Mouse (Mus musculus): Measurements from ENCODE around the gene Gm49358.

The Gm49358 gene

DNA sequence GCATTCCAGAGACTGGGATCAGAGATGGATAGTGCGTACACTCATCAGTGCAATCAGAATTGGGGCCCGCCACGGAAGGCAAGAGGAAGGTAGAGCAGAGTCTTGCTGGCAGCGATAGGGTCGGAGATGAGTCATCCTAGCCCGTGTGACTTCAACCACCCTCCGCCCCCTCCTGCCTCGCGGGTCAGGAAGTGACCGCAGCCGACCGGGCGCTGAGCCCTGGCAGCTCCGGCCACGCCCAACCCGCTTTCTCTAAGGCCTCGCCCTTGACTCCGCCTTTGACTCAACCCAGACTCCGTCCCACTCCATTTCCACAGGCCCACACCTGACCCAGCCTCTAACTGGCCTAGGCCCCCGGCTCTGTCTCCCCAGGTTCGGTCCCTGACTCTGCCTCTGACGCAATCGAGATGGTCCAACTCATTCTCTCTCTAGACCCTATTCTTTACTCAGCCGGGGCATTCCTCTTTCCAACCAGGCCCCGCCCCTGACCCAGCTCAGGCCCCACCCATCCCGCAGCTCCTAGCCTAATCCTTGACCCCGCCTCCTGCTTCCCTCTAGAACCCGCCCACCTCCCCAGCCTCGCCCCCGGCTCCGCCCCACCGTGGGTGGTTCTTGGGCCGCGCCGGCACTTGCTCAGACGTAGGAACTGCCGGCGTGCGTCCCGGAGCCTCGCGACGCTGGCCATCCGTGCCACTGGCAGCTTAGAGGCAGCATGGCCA is 14.8 kb downstream of the Gm49358 start, which contains the start of gene Nt5dc3:
Nt5dc3 (plus strand) TSS at position 608 of the 719 bp plus-strand sequence.
- DNase-seq: peak; percentile 90

DNA sequence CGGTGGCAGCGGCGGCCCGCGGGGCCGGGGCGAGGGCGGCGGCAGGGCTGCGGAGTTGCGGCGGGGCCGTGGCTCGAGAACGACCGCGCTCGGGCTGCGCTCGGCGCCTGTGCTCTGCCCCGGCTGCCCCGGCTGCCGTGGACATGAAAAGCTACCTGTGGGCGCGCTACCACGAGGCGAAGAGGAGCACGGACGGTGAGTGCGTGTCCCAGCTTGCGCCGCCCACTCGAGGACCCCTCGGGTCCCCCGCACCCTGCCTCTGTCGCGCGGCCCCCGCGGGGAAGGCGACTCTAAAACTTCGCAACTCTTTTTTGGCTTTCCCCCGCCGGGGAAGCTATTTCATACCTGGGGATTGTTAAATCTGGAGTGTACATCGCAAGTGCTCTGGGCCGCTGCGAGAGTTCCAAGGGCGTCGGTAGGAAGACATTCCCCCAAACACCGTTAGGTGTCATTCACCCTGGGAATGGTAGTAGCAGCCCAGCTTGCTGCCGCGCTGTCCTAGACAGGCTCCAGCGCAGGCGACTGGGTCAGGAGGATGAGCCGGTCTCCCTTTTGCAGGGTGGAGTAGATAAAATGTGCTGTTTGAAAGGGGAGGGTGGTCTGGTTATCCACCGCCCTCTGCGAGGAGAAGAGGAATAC is 15.5 kb downstream of the Gm49358 start:
- DNase-seq: no peak

DNA sequence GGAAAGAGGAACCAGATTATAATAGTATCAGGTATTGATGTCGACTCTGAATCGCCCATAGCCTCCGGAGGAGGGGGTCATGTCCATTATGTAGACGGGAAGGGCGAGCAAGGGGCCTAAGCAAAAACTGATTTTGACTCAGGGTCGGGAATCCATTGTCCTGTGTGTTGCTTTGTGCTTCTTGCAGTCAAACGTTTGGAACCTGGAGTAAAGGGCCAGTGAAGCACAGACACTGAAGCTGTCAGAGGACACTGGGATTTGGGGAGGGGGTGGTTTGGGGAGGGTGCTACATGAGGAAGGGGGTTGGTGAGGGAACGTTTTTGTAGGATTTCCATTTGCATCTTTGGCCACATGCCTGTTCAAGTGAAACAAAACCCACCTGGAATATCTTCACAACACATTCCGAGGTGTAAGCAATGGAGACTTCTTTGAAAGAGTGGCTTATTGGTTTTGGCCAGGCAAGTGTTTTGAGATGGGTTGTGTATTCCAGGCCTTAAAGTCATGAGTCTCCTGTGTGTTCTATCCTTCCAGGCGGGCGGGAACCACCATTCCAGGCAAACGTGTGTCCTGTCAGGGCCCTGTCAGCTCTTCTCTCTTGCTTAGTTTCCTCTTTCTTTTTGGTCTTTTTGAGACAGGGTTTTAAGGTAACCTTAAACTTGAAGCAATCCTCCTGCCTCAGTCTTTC is 16.2 kb downstream of the Gm49358 start:
- DNase-seq: no peak

DNA sequence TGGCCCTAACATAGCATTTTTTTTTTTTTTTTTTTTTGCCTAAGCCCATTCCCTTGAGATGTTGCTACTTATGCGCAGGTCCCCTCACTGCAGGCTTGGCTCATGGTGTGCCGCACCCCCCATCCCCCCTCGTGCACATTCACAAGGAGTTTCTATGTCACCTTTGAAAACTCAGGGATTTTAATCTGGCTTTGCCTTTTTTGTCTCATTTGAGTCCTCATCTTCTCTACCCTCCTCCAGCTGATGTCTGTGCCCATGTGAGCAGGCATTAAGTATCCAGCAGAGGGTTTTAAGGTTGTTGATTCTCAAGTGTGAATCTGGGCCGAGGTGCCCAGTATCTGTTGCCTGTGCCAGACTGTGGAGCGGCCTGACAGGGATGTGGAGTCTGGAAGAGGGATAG is 17.9 kb downstream of the Gm49358 start:
- DNase-seq: no peak

DNA sequence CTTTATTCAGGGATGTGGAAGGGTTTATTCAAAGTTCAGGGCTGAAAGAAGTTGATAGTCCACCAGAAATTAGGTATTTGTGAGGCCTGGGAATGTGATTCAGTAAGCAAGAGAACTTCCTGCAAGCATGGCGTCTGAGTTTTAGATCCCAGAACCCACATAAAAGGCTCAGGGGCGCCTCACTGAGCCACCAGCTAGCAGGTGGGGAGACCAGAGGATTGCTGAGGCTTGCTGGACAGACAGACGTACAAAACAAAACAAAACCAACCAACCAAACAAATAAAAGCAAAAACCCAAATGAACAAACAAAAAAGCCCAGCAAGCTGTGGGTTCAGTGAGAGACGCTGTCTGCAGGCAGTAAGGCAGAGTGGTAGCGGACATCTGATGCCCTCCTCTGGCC is 18.9 kb downstream of the Gm49358 start:
- no peak for DNase-seq

DNA sequence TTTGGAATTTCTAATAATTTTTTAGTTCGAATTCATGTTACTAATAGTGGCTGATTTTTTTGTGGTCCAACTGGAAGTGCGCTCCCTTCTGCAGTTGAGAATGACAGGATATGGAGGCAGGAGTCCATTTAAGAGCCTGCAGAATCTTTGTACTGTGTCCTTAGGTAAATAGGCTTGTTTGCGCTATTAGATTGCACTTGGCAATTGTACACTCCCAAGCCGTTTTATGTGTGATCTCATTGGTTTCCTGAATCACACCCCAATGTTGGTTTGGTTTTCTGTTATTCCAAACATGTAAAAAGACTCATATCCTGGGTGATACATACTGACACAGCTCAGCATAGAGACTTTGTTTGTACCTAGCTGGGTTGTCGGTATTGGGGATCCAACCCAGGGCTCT is 19.8 kb downstream of the Gm49358 start:
- no peak for DNase-seq

DNA sequence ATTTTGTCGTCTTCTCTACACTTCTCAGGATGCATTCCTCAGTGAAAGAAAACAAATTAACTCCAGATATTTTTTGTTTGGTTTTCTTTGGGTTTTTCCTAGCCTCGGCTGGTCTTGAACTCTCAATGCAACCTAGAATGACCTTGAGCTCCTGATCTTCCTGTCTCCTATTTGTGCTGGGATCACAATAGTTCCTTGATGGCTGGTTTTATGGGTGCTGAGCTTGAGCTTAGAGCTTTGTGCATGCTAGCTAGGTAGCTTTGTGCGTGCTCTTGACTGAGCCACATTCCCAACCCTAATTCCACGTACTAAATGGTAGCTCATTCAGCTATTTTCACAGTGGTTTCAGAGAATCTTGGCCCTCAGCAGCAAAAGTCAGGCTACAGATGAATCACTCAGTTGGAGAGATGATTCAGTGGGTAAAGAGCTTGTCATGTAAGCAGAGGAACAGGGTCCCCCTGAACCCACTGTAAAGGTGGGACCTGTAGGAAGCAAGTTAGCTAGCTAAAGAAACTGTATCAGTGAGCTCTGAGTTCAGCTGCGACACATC is 20.4 kb downstream of the Gm49358 start:
- no peak for DNase-seq

DNA sequence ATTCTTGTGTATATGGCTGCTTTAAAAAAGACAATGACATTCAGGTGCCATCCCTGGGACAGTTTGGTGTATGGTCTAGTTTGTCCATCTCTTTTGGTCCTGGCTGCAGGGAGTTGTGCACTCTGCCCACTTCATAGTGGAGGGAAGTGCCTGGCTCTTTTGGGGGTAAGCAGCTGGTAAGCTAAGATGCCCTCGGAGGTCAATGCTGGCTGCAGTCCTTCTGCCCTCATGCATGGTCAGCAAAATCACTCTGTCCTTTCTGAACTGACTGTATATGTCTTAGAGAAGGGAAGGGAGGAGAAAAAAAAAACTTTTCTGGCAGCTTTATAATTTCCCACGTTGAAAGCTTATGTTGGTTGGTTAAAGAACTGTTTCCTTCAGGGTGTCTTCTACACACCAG is 21.6 kb downstream of the Gm49358 start:
- no peak for DNase-seq

DNA sequence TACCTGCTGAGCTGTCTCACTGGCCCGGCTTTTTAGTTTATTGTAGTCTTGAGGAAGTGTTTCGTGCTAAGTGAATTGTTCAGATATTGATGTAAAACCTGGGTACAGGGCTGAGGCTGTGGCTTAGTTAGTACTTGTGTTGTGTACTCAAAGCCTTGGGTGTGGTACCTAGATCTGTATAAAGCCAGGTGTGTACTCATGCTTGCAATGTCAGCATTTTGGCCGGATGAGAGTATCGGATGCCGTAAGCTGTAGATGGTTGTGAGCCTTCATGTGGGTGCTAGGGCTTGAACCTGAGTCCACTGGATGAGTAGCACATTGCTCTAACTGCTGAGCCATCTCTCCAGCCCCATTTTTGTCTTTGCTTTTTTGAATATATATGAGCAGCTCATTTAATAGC is 22.3 kb downstream of the Gm49358 start:
- DNase-seq: no peak

DNA sequence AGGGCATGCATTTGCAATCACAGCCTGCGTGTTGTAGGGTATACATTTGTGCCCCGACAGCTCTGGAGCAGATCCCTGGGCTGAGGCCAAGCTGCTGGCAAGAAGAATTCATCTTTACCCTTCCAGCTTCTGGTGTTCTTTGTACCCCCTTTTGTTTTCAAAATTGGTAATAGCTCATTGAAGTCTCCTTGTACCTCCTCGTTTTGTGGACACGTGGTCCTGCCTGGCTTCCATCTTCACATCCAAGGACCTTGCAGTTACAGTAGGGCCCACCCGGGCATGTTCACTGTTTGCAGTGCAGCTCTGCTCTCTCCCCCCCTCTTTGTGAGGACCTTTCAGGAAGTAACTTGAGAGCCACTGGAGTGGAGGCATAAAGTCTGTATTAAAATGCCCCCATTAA is 24.4 kb downstream of the Gm49358 start:
- no peak for DNase-seq

DNA sequence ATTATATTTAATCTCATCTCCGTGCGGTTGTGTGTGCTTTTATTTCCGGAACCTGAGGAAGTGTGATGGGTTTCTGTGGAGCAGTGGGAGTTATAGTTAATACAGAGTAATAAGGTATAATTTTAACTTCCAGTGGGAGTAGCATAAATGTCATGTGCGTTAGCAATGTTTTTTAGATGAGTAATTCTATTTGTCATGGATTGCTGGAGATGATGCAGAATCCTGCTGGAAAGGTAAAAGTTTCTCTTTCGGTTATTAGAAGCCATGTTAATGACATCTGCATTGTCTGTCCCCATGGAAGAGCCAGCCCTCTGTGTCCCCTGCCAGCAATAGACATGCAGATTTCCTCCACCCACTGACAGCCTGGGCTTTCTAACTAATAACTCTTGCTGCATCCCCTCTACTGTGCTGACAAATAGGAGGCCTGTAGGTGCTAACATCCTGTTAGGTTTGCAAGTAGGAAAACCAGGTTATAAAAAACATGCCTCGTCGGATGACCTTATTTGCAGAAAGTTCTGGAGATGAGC is 25.4 kb downstream of the Gm49358 start:
- no peak for DNase-seq

DNA sequence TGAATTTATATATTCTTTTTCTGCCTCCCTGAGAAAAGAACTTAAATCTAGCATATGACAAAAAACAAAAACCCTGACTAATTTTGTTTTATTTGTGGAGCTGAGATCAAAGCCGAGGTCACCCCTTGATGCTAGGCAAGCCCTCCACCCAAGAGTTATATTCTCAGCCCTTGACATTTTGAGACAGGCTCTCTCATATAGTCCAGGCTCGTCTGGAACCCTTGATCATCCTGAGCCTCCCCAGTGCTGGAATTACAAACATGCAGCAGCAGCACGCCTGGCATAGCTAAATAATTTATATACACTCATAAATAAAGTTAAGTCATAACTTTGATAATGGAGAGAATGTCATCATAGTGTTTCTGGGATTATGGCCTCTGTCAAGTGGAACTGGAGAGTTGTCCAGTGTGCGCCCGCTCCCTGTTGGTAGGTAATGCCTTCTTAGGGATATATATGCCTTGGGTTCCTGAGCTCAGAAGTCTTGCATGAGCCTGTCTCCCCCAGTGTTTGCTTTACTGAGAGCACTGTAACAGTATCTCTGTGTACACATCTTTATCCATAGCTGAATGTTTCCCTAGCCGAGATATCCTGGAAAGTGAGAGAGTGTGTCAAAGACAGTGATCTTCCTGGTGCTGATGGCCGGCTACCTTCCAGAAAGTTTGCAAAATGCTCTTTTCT is 27.9 kb downstream of the Gm49358 start:
- DNase-seq: no peak

DNA sequence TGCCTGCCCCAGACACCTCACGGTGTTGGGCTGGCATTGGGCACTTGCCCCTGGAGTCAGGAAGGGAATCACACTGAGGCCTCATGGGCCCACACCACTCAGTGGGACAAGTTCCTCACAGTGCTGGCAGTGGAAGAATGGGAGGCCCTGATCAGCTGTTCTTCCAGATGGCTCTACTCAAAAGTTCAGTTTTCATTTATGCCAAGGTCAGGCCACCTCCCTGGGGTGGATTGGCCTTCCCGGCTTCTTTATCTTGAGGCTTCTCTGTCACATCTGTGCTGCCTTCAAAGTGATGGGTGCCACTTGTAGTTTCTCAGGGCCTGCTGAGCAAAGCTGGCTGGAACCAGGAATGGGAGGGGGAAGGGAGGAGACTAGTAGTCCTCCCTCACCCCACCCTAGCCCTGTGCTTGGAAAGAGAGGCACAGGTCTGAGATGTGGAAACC is 29.8 kb downstream of the Gm49358 start:
- DNase-seq: no peak

DNA sequence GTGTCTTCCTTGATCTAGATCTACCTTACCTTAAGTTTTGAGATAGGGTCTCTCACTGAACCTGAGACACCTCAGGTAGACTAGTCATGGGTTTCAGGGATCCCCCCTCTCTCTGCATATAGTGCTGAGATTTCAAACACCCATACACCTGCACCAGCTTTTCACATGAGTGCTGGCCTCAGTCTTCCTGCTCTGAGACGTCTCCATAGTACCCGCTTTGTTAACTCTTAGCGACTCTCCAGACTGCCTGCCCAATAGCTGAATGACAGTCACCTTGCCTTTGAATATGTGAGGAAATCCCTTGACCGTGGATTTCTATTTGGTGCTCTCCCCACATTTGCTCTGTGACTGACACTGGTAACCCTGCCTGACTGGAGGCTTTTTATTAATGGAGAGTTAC is 30.4 kb downstream of the Gm49358 start:
- no peak for DNase-seq

DNA sequence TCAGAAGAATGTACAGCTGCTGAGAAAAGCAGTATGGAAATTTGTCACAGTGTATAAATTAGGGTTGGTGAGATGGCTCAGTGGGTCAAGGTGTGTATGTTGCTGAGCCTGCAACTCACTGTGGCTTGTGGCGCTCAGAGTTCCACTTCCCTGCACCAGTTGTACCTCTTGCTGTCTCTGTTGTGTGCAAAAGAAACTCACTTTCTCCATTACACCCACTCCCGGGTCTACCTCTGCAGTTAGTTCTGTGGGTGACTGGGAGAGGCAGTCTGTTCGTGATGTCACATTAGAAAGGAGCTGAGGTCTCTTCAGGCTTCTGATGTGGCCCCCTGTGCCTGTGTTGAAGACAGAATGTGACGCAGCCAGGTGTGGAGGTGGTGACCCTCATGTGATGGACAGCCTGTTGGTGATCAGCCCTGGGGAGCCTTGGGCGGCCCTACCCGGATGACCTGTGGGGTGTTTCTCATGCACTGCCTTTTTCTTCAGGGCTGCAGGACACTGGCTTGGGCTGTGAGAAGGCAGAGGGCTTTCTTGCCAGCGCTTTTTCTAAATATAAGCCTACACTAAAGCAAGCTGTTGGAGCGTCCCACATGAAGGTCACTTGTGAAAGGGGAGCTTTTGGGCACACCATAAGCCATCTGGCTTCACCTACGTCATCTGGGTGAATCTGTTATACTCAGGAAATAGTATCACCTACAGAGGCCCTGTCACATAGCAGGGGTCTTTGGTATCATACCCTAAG is 31.2 kb downstream of the Gm49358 start:
- DNase-seq: no peak

DNA sequence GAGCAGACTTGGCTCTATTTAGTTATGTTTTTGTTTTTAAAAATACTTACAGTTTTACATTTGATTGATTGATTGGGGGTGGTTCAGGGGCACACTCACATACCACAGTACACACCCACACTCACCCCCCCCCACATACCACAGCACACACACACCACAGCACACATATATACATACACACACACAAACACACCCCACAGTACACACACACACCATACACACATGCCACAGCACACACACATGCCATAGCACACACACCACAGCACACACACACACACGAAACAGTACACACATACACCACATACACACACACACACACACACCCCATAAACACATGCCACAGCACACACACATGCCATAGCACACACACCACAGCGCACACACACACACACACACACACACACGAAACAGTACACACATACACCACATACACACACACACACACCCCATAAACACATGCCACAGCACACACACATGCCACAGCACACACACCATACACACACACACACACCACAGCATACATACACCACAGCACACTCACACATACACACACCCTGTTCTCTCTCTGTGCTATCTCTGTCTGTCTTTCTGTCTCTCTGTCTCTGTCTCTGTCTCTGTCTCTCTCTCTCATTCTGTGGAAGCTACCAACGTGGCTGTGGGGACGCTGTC is 32.4 kb downstream of the Gm49358 start:
- no peak for DNase-seq

DNA sequence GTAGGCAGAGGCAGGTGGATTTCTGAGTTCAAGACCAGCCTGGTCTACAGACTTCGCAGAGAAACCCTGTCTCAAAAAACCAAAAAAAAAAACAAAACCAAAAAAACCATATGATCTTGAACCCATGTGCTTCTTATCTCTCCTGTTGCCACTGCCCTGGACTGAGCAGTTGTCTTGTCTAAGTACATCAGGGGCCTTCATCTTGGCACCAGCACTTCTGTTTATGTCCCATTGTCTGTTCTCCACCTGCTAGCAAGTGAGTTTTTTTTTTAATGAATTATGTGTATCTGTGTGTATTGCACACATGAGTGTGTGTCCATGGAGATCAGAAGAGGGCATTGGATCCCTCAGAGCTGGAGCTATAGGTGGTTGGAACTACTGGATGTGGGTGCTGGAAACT is 43.6 kb downstream of the Gm49358 start:
- no peak for DNase-seq

DNA sequence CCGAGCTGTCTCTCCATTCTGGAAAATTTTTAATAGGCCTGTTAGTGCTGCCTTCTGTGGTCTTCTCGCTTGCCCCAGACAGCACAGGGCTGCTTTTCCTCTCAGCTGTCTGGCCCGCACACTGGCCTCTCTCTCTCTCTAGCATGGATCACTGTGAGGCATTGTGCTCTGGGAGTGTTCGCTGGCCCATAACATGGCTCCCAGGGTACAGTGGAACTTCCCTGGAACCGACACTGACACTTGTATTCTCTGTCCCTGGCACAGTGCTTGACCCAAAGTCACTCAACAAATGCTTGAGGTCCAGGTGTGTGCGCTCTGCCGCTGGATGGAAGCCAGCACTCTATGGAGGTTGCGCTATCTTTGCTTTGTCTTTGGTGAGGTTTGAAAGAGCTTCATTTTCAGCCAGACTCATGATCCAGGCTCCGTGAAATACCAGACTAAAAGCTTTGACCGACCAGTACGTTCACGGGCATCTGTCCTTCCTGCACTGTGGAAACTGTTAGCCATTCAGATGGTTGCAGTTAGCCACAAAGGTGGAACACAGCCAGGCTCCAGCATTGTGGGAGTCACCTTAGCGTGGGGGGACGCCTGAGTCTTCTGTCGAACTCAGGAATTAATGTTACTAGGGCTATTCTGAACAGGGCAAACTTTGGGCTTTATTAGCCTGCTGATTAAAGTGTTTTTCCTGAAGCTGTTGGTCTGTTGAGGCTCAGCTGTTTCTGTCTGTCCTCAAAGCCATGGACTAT is 44.4 kb downstream of the Gm49358 start:
- DNase-seq: no peak

DNA sequence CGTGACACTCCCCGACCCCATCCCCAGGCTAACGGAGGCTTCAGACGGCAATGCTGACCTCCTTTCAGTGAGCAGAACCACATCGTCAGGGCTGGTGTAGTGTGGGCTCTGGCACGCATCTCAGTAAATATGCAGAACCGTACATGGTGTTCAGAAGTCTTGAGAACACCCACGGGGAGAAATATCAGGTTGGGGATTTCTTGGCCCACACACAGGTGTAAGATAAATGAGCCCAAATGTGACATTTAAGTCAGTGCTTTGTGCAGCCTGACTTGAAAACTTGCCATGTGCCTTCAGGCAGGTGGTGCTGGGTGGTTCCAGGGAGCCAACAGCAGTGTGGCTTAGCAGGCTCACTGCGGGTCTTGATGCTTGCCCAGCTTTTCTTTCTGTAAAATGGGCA is 46.2 kb downstream of the Gm49358 start:
- no peak for DNase-seq

DNA sequence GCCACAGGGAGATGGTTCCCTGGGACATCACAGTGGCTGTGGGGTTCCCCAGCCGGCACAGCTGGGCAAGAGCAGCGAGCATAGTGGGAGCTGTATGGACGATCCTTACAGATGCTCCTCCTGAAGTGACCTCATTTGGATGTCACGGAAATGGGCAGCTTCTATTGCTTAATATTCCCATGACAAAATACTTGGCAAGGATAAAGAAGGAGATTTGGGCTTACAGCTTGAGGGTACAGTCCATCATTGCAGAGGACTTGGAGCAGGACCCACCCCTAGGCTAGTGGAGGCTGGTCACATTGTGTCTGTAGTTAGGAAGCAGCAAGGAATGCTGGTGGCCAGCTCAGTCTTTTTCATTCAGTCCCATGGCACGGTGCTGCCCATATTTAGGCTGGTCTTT is 46.8 kb downstream of the Gm49358 start:
- DNase-seq: no peak

All from right cerebral cortex, postnatal 4 days (tissue).